Mouse (Mus musculus) gastrocnemius, adult 8-10 months (tissue): ENCODE measurements around the gene BC061237. TPM values are rescaled to one million over a fixed set of nuclear protein-coding genes. Genes with fewer than 3 reads are reported as not detected.
"Not testable (repeated sequence)": the region's sequence is repeated elsewhere in the genome, so short reads cannot be mapped to it uniquely, and the experiment has no call there.

Experiments used
- DNase-seq, 2 experiments: peaks; one replicate each; pipeline ENCODE4 v3.0.0; 2022; ENCODE audit warnings: low spot score in 2 of 2
- total RNA-seq, 4 experiments: library from RNA; stranded (reverse); gene quantifications; 2 replicates each; pipeline ENCODE4 v1.2.4; 2022

BC061237 gene
- total RNA-seq = not detected

DNA sequence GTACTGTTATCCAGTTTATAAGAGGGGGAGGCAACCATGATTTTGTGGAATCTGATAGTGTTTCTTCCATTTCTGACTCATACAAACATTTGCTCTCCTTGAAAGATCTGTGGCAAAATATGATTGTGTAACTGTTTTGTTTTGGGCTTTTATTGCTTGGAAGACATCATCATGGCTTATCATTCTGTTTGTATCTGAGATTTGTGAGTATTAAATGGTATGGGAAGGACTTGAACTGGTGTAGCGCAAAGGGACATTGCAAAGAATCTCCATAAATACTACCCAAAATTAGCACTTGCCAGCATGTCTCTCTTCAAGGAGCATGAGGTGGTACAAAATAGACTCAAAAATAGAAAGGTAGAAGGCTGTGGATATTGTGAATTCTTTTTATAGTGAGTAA lies at the start of gene BC061237:
Gene BC061237, plus strand, starts transcription at position 301 of the 400 bp plus-strand sequence.
- DNase-seq = not testable (repeated sequence)

DNA sequence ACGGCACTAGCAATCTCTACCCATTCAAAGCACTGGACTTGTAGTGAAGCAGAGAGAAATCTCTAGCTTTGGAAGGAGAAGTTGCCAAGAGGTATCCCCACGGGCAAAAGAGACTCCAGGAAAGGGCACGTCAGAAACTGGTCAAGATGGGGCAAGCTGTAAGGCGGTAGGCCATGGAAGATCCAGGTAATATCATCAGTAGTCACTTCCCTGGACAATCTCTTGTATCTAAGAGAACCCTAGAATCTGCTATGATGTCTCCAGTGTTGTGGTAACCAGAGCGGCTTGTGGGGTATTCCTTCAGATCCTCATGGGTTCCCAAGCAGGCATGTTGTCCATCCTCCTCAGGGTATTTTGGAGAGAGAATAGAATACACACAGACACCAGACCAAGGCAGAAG lies 25.7 kb downstream of the BC061237 start, which contains the start of gene Gm17093:
Gene Gm17093, plus strand, starts transcription at position 301 of the 400 bp plus-strand sequence.
- not testable (repeated sequence) for DNase-seq

DNA sequence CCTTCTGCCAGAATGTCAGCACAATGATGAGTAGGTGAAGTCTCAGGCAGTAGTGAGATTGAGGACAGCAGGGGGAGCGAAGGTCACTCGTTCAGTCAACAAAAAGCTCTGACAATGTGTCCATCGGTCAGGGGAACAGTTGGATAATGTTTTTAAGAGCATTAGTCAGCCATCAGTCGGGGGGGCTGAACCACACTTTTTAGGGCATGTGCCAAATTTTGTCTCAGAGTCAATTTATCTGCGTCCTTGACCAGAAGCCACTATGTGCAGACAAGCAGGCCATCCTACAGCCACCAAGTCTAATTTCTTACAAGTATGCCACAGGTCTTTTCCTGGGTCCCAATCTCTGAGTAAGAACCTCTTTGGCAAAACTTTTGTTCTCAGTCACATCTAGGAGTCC lies 55.7 kb downstream of the BC061237 start:
- DNase-seq = not testable (repeated sequence)

Other genes starting within 250 kb of the BC061237 start
- gene Gm8220, start 206.9 kb upstream of the BC061237 start, total RNA-seq = not detected
- not detected for gene Gm5930, start 153.9 kb upstream of the BC061237 start, total RNA-seq
- gene Gm8229, start 127.1 kb upstream of the BC061237 start, total RNA-seq = not detected
- gene Gm3371, start 81.8 kb upstream of the BC061237 start, total RNA-seq = not detected
- gene Gm8232, start 58.8 kb upstream of the BC061237 start, total RNA-seq = not detected
- not detected for gene Gm17093, start 25.8 kb downstream of the BC061237 start, total RNA-seq
- gene Gm8247, start 90.7 kb downstream of the BC061237 start, total RNA-seq = not detected
- not detected for gene Gm5624, start 135.5 kb downstream of the BC061237 start, total RNA-seq
- not detected for gene Gm8257, start 214.0 kb downstream of the BC061237 start, total RNA-seq